Mouse (Mus musculus) intestine, postnatal 0 days (tissue): ENCODE data around the gene Stx4a. TPM values are rescaled to one million over a fixed set of nuclear protein-coding genes. Genes with fewer than 3 reads are reported as not detected.

ENCODE experiments used
- ATAC-seq: fragments of 200-750 bp; cut with Nextera tagmentation; 2 replicates; pipeline ENCODE4 v1.8.0; 2017; ENCODE audit warnings: mild to moderate bottlenecking, moderate TSS enrichment, moderate library complexity
- H3K27ac ChIP-seq: fragments of 300-500 bp; sonication (generic); 2 replicates; pipeline ENCODE4 v1.5.1; 2014; ENCODE audit warnings: mild to moderate bottlenecking, low read depth, low read length, moderate library complexity
- H3K27me3 ChIP-seq: fragments of 300-500 bp; sonication (generic); replicated peaks from 2 replicates; pipeline ENCODE4 v1.6.1; 2014; ENCODE audit warnings: low read length, mixed read lengths; ENCODE audit not compliant: control insufficient read depth, insufficient read depth
- H3K36me3 ChIP-seq: fragments of 300-500 bp; sonication (generic); 2 replicates; pipeline ENCODE4 v1.6.1; 2014; ENCODE audit warnings: mild to moderate bottlenecking, moderate library complexity; ENCODE audit not compliant: control insufficient read depth, insufficient read depth
- H3K4me1 ChIP-seq: fragments of 300-500 bp; sonication (generic); replicated peaks from 2 replicates; pipeline ENCODE4 v1.6.1; 2014; ENCODE audit warnings: antibody characterized with exemption, low read length, mixed read lengths; ENCODE audit not compliant: control insufficient read depth, insufficient read depth
- H3K4me2 ChIP-seq: fragments of 300-500 bp; sonication (generic); replicated peaks from 2 replicates; pipeline ENCODE4 v1.6.1; 2014; ENCODE audit warnings: low read depth, mild to moderate bottlenecking, moderate library complexity
- H3K4me3 ChIP-seq: fragments of 300-500 bp; sonication (generic); 2 replicates; pipeline ENCODE4 v1.5.1; 2014; ENCODE audit warnings: low read depth, low read length
- H3K9ac ChIP-seq: fragments of 300-500 bp; sonication (generic); 2 replicates; pipeline ENCODE4 v1.6.1; 2014; ENCODE audit warnings: mild to moderate bottlenecking, low read depth, low read length
- H3K9me3 ChIP-seq: fragments of 300-500 bp; sonication (generic); 2 replicates; pipeline ENCODE4 v1.6.1; 2016; ENCODE audit warnings: mixed run types; ENCODE audit not compliant: control insufficient read depth
- CTCF ChIP-seq: sonication (generic); IDR thresholded peaks from 2 replicates; pipeline ENCODE4 v1.5.1; 2016; ENCODE audit warnings: low read depth, mild to moderate bottlenecking, control low read depth, antibody characterized with exemption, moderate library complexity
- WGBS: fragments of 180-500 bp; shearing (Covaris S2); extraction: QIAGEN DNeasy Blood & Tissue Kit; methylation state at CpG from one replicate; pipeline ENCODE4 v1.1.7; 2014; 5-methylcytosine and 5-hydroxymethylcytosine counted together
- polyA plus RNA-seq: library from polyadenylated mRNA; unstranded; fragments of >200 nt; fragmentation: Nextera tagmentation; extraction: Ambion mirVana; gene quantifications from 2 replicates; pipeline ENCODE4 v1.2.1, GENCODE M21; 2015

Stx4a gene
- polyA plus RNA-seq, 1 experiment from 2014 or later, result 38.9 TPM

- ATAC-seq, result peak; percentile 86
- peak within 1 kb of the TSS; percentile 25 for H3K4me3 ChIP-seq
- peak within 1 kb of the TSS; percentile 58 for H3K27ac ChIP-seq
- H3K4me2 ChIP-seq, result peak within 1 kb of the TSS; percentile 57
- WGBS, result 25% methylated on average over 4 of the region's 6 CpGs
- H3K4me1 ChIP-seq, result 0 out of 2 replicates have a peak, but pooled peaks cover 3% of the 10 kb centered on the region
- TF ChIP-seq CTCF, result peak; percentile 99
- H3K27me3 ChIP-seq, result no peaks in the 10 kb centered on the region
- H3K9me3 ChIP-seq, result no peaks in the 10 kb centered on the region
- peaks cover 57% of the 10 kb centered on the region for H3K36me3 ChIP-seq
- peak within 1 kb of the TSS; percentile 22; the same call in 1 of the 2 replicates for H3K9ac ChIP-seq
Observed at GRCm38 (mm10) chr7:127800435-127801009, 23.6 kb upstream of the Stx4a start, which contains the start of gene Hsd3b7. Gene Hsd3b7 (plus strand): TSS chr7:127800604.

GRCm38 (mm10) chr7:127801010-127801621, 23.0 kb upstream of the Stx4a start:
- H3K9me3 ChIP-seq, result no peaks in the 10 kb centered on the region
- H3K27me3 ChIP-seq, result no peaks in the 10 kb centered on the region
- TF ChIP-seq CTCF, result peak; percentile 10; the same call in 1 of the 2 replicates
- peak; percentile 21; the same call in 1 of the 2 replicates for ATAC-seq
- peak overlapping the region; percentile 57 for H3K4me2 ChIP-seq
- peak overlapping the region; percentile 41 for H3K27ac ChIP-seq
- 76% methylated on average over 8 of the region's 8 CpGs for WGBS
- peak overlapping the region; percentile 22; the same call in 1 of the 2 replicates for H3K9ac ChIP-seq
- H3K4me3 ChIP-seq, result peak overlapping the region; percentile 25
- H3K36me3 ChIP-seq, result peaks cover 51% of the 10 kb centered on the region
- H3K4me1 ChIP-seq, result 0 out of 2 replicates have a peak, but pooled peaks cover 3% of the 10 kb centered on the region

- TF ChIP-seq CTCF, result no peak
- no peak overlapping the region for H3K27ac ChIP-seq
- no peak overlapping the region for H3K4me2 ChIP-seq
- no peak for ATAC-seq
- H3K4me1 ChIP-seq, result 0 out of 2 replicates have a peak, but pooled peaks cover 3% of the 10 kb centered on the region
- peaks cover 39% of the 10 kb centered on the region for H3K36me3 ChIP-seq
- no peaks in the 10 kb centered on the region for H3K27me3 ChIP-seq
- no peak overlapping the region for H3K4me3 ChIP-seq
- WGBS, result 92% methylated on average over 17 of the region's 17 CpGs
- no peak overlapping the region for H3K9ac ChIP-seq
- no peaks in the 10 kb centered on the region for H3K9me3 ChIP-seq
Observed at GRCm38 (mm10) chr7:127802313-127802712, 21.8 kb upstream of the Stx4a start.

GRCm38 (mm10) chr7:127808821-127809220, 15.3 kb upstream of the Stx4a start:
- no peaks in the 10 kb centered on the region for H3K27me3 ChIP-seq
- no peaks in the 10 kb centered on the region for H3K36me3 ChIP-seq
- no peak overlapping the region for H3K4me2 ChIP-seq
- H3K9ac ChIP-seq, result no peak overlapping the region
- 0 out of 2 replicates have a peak, but pooled peaks cover 3% of the 10 kb centered on the region for H3K4me1 ChIP-seq
- no peak for ATAC-seq
- no peak overlapping the region for H3K4me3 ChIP-seq
- no peak overlapping the region for H3K27ac ChIP-seq
- no peaks in the 10 kb centered on the region for H3K9me3 ChIP-seq
- WGBS, result 65% methylated on average over 5 of the region's 5 CpGs
- TF ChIP-seq CTCF, result no peak

- no peak for ATAC-seq
- WGBS, result 93% methylated on average over 1 of the region's 1 CpGs
Observed at GRCm38 (mm10) chr7:127809846-127810245, 14.2 kb upstream of the Stx4a start.

GRCm38 (mm10) chr7:127810650-127811049, 13.4 kb upstream of the Stx4a start:
- H3K4me1 ChIP-seq, result no peaks in the 10 kb centered on the region
- no peak overlapping the region for H3K4me3 ChIP-seq
- 80% methylated on average over 10 of the region's 10 CpGs for WGBS
- ATAC-seq, result no peak
- H3K4me2 ChIP-seq, result no peak overlapping the region
- H3K9me3 ChIP-seq, result no peaks in the 10 kb centered on the region
- TF ChIP-seq CTCF, result no peak
- H3K27ac ChIP-seq, result no peak overlapping the region
- H3K9ac ChIP-seq, result no peak overlapping the region
- no peaks in the 10 kb centered on the region for H3K27me3 ChIP-seq
- H3K36me3 ChIP-seq, result no peaks in the 10 kb centered on the region

More at GRCm38 (mm10) chr7:127809846-127810245, 14.2 kb upstream of the Stx4a start:
- Histone ChIP-seq H3K4me2 (no peak overlapping the region), H3K4me1 (no peaks in the 10 kb centered on the region), H3K4me3 (no peak overlapping the region), H3K27ac (no peak overlapping the region), H3K36me3 (no peaks in the 10 kb centered on the region), H3K9me3 (no peaks in the 10 kb centered on the region), H3K9ac (no peak overlapping the region), H3K27me3 (no peaks in the 10 kb centered on the region)
- TF ChIP-seq CTCF, result no peak
